Mouse (Mus musculus): ENCODE measurements around the gene Hoxa9.

Gene Hoxa9

DNA sequence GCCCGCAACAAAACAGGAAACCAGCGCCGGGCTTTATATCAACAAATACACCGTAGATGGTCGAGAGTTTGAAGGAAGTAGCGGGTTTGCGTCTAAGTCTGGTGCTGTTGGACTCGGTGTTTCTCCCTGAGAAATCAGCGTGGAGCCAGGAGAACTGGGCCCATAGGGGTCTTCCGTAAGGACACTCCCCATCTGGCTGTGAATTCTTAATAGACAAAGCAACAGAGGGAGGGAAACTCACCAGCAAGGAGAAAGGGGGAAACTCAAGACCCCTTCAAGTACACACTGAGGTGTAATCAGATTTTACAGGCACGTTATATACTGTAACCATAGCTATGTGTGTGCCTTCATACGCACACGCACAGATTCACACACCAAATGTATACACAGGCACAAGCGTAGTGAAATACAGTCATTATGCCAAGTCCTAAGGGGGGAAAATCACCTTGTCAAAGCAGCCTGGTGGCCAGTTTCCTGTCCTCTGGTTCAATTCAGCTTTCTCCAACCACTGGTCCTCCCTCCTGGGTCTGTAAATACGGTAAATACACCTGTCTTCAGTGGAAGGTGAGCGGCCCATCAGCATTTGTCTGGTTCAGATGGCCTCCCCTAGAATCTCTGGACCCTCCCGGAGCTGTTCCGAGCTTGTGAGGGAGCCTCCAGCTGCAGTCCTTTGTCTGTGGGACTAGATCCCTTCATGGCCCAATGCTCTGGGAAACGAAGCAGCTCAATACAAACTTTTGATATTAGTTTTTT is 35.2 kb upstream of the Hoxa9 start:
- Histone ChIP-seq H3K36me3 (ENCODE audit: control insufficient read depth, insufficient read depth, low read length, poor library complexity, severe bottlenecking) (no peaks in the 10 kb centered on the region), H3K27me3 (ENCODE audit: control insufficient read depth, insufficient read depth, low read length, poor library complexity, severe bottlenecking) (peaks cover 4% of the 10 kb centered on the region; the same call in 1 of the 2 replicates)
- DNase-seq (ENCODE audit: low read depth, low spot score) = no peak

DNA sequence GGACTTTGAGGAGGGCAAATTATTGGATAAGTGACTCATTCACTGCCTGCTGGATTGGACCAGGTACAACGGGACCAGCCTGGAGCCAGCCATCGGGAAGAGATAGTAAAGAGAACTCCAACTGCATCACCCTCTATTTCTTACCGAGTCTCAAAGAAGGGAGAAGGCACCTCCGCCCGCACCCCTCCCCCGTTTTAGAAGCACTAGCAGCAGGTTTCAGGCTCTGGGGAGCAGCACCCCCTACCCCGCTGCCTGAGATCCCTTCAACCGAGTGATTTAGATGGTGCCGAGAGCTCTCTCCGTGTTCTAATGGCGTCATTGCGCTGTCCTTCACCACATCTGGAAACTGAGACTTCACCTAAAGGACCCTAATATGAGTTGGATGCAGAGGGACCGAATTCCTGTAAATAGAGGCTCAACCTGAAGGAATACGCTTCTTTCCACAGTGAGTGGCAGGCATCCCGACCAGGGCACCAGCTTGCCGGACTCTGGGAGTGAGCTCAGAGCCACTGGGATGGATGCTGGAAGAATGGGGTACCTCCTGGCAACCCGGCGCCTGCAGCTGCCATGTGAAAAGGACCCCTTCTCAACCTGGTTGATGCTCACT is 34.5 kb upstream of the Hoxa9 start:
- peaks cover 5% of the 10 kb centered on the region for H3K27me3 ChIP-seq (ENCODE audit: control insufficient read depth, insufficient read depth, low read length, poor library complexity, severe bottlenecking)
- no peak for DNase-seq (ENCODE audit: low read depth, low spot score)
- no peaks in the 10 kb centered on the region for H3K36me3 ChIP-seq (ENCODE audit: control insufficient read depth, insufficient read depth, low read length, poor library complexity, severe bottlenecking)

DNA sequence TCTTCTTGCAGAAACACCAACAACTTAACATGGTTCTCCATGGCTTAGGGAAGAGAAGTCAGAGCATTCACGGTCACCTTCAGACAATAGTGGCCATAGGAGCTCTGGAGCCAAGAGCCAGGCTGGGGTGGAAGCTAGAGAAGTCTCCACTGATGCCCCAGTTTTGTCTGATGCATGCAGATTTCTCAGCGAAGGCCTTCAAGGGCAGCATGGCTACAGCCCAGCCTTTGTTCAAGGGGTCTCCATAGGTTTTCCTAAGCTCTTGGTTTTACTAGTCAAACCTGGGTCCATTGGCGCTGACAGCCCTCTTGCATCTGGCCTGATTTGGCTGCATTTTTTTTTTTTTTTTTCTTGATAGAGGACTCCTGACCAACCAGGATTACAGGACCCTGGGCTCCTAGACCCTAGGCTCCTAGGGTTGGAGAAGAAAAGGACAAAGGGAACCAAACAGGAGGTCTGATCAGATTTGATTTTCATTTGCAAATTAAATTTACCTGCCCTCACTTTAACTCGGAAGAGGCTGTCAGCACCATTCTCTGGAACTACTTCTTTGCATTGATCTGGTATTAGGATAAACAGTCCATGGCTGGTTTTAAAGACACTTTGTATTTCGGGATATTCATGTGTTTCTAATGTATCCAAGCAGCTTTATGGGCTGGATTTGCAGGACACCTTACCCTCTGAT is 33.4 kb upstream of the Hoxa9 start:
- H3K27me3 ChIP-seq (ENCODE audit: control insufficient read depth, insufficient read depth, low read length, poor library complexity, severe bottlenecking) = peaks cover 10% of the 10 kb centered on the region

DNA sequence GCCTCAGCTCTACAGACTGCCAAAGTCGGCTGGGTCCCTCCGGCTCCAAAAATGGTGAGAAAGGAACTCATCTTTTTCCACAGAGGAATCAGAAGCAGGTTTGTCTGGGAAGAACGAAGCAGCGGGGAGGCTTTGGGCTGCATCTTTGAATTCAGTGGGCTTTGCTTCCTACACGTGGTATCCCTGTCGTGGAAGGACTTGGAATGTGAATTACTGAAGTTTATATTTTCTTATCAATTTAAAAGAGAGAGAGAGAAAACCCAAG is 32.4 kb upstream of the Hoxa9 start:
- Histone ChIP-seq H3K36me3 (ENCODE audit: control insufficient read depth, insufficient read depth, low read length, poor library complexity, severe bottlenecking) (no peaks in the 10 kb centered on the region), H3K27me3 (ENCODE audit: control insufficient read depth, insufficient read depth, low read length, poor library complexity, severe bottlenecking) (peaks cover 10% of the 10 kb centered on the region)
- DNase-seq (ENCODE audit: low read depth, low spot score) = no peak

More for the DNA sequence above, 33.4 kb upstream of the Hoxa9 start:
- H3K36me3 ChIP-seq (ENCODE audit: control insufficient read depth, insufficient read depth, low read length, poor library complexity, severe bottlenecking) = no peaks in the 10 kb centered on the region
- DNase-seq (ENCODE audit: low read depth, low spot score) = no peak

DNA sequence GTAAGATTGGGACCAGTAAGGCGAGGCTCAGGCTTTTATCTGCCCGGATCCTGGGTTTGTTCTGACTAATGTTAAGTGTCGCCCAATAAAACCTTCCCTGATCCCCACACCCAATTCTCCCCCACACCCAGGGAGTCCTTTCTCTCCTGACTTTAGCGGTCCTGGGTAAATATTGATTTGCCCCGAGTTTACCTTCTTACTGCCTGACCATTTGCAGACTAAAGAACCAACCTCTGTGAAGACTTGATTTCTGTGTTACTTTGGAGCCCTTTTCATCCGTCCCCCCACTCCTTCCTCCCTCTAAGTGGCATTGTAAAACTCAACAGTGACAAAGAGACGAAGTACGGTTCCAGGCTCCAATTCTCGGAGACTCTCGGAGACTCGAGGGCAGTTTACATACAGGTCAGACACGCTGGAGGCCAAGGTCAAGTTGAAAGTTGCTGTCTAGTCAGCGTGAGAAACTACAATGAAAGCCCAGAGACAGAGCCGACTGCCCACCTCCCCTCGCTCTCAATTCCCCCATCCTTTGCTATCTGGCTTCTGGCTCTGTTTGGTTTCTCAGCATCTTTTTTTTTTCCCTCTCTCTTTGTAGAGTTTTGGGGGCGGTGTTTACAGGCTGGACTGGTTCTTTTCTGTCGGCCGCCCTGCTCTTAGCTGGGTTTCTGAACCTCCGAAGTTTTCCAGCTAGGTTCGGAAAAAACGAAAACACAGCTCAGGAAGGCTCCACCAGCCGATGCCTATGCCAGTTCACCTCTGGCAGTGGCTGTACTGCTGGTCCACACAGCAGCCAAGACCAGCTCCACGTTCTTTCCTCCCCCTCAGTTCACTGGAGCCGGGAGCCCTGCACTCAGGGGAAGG is 31.8 kb upstream of the Hoxa9 start:
- Histone ChIP-seq H3K36me3 (ENCODE audit: control insufficient read depth, insufficient read depth, low read length, poor library complexity, severe bottlenecking) (no peaks in the 10 kb centered on the region), H3K27me3 (ENCODE audit: control insufficient read depth, insufficient read depth, low read length, poor library complexity, severe bottlenecking) (peaks cover 10% of the 10 kb centered on the region)
- no peak for DNase-seq (ENCODE audit: low read depth, low spot score)

DNA sequence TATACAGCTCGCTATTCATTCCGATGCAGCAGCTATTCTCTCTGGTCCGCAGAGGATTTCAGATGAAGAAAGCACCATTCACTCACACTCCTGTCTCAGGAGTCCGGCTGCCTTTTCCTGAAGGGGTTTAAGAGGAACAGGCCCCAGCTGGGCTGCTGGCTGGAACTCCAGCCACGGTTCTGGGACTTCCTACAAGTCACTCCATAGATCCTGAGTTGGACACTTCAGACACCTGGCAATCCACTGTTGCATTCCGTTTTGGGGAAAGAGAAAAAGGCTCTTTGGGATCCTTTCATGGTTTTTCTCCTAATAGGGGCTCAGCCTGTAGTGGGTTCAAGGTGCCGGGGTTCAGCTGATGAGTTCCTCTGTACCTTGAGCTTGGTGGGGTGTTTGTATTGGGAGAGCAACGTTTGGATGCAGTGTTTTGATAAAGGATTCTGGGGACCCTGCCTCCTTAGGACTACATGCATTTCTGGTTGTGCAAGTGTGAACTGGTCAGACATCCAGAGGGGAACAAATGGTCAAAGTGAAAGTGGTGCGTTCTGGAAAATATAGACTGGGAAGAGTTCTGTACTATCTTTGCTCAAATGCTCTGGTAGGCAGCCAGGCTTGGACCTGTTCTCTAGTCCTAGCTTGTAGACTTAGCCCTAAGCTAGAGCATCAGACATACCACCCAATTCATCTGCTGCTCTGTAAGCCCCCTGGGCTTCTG is 31.0 kb upstream of the Hoxa9 start:
- Histone ChIP-seq H3K27me3 (ENCODE audit: control insufficient read depth, insufficient read depth, low read length, poor library complexity, severe bottlenecking) (peaks cover 10% of the 10 kb centered on the region), H3K36me3 (ENCODE audit: control insufficient read depth, insufficient read depth, low read length, poor library complexity, severe bottlenecking) (no peaks in the 10 kb centered on the region)
- no peak for DNase-seq (ENCODE audit: low read depth, low spot score)

DNA sequence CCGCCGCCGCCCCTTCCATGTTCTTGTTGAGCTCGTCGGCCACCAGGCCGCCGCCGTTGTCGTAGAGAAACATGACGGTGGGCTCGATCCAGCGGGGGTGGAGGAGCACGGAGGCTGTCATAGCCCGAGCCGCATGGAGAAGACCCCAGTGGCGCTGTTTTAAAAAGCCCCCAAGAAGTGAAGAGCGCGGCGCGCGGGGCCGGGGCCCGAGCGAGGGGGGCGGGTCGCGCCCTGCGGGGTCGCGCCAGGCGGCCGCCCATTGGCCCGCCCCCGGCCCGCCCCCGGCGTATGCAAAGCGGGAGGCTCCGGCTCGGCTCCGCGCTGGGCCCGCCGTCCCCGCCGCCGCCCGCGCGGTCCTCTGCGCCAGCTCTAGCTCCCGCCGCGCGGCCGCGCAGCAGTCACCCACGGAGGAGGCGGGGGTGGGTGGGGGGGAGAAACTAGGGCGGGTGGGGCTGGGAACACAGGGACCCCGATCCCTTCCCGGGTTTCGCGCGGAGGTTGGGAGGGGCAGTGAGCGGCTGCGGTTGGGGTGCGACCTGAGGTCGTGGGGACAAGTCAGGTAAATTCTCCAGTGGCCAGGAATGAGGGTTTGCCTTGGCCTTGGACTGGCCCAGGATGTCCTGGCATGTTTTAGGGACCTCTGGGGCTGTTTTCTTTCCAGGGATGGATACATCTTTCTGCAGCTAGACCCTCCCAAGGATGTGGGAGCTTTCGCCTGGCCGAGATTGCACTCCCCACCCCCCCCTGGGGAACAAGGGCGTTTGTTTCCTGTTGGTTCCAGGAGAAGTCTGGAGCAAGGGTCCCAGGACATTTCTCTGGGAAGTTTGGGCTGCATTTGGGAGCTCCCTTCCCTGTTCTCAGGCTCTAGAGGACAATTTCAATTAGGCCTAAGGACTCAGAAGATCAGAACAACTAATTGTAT is 30.0 kb upstream of the Hoxa9 start, which contains the start of gene Hoxa13:
Hoxa13 (minus strand) TSS at position 227 of the 922 bp plus-strand sequence.
- Histone ChIP-seq H3K36me3 (ENCODE audit: control insufficient read depth, insufficient read depth, low read length, poor library complexity, severe bottlenecking) (no peaks in the 10 kb centered on the region), H3K27me3 (ENCODE audit: control insufficient read depth, insufficient read depth, low read length, poor library complexity, severe bottlenecking) (peaks cover 10% of the 10 kb centered on the region)
- DNase-seq (ENCODE audit: low read depth, low spot score) = no peak

DNA sequence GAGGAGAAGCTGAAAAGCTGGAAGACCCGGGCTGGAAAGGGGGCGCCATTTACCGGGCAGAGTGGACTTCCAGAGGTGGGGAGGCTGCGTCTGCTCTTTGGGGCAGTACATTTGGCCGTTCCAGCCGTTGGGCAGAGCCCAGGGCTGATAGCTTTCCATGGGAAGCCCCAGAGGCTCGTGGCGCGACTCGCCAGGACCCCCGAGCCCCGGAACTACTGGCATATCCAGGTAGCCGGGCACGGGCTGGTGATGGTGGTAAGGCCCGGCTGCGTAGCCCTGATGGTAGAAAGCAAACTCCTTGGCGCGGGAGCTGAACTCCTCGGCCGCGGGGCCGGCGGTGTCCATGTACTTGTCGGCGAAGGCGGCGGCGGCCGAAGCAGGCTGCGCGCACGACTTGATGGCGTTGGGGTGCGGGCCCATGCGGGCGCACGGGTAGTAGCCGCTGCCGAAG is 28.9 kb upstream of the Hoxa9 start:
- peaks cover 8% of the 10 kb centered on the region for H3K27me3 ChIP-seq (ENCODE audit: control insufficient read depth, insufficient read depth, low read length, poor library complexity, severe bottlenecking)
- no peaks in the 10 kb centered on the region for H3K36me3 ChIP-seq (ENCODE audit: control insufficient read depth, insufficient read depth, low read length, poor library complexity, severe bottlenecking)
- no peak for DNase-seq (ENCODE audit: low read depth, low spot score)

DNA sequence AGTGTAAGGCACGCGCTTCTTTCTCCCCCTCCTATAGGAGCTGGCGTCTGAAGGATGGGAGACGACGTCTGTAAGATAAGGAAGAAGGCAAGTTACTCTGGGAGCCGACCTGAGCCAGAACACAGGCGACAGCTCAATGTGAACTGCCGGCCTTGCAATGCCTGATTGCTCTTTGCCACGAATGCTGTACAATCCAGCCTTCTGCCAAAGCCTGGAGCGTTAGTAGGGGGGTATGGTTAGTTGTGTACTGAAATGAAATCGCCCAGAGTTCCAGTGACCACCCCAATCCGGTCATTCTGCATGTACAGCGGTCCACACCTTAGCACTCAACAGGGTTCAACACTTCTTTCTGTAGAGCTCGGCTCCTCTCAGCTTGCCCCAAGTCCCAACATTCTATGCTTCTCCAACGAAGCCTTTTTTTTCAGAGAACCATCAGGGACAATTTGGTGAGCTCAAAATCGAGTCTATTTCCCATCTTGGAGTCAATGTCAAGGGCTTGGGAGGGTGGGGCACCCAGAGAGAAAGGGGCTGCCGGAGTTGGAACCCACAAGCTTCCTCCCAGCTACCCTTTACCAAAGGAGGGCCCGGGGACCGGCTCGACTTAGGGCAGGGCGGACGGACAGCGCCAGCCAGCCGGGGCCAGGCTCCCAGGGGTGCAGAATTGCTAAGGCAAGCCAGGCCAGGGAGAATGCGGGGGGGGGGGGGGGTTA is 28.3 kb upstream of the Hoxa9 start:
- Histone ChIP-seq H3K27me3 (ENCODE audit: control insufficient read depth, insufficient read depth, low read length, poor library complexity, severe bottlenecking) (peaks cover 9% of the 10 kb centered on the region), H3K36me3 (ENCODE audit: control insufficient read depth, insufficient read depth, low read length, poor library complexity, severe bottlenecking) (no peaks in the 10 kb centered on the region)
- DNase-seq (ENCODE audit: low read depth, low spot score) = no peak

DNA sequence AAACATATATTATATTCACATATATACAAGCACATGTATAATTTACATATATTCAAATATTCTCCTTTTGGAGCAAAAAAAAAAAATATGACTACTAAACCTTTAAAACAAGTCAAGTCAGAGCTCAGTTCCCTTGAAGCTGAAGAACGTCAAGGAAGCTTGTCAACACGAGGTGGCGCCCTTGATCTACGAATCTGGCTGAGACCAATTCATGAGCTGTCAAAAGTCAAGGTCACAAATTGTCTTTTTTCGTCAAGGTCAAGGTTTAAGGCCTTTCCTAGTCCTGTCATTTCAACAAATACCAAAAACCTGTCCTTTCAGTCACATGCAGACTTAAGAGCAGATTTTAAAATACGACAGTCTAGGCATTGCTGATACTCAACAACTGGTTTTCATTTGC is 26.1 kb upstream of the Hoxa9 start:
- DNase-seq (ENCODE audit: low read depth, low spot score) = peak; percentile 92
- Histone ChIP-seq H3K36me3 (ENCODE audit: control insufficient read depth, insufficient read depth, low read length, poor library complexity, severe bottlenecking) (no peaks in the 10 kb centered on the region), H3K27me3 (ENCODE audit: control insufficient read depth, insufficient read depth, low read length, poor library complexity, severe bottlenecking) (peaks cover 20% of the 10 kb centered on the region)

DNA sequence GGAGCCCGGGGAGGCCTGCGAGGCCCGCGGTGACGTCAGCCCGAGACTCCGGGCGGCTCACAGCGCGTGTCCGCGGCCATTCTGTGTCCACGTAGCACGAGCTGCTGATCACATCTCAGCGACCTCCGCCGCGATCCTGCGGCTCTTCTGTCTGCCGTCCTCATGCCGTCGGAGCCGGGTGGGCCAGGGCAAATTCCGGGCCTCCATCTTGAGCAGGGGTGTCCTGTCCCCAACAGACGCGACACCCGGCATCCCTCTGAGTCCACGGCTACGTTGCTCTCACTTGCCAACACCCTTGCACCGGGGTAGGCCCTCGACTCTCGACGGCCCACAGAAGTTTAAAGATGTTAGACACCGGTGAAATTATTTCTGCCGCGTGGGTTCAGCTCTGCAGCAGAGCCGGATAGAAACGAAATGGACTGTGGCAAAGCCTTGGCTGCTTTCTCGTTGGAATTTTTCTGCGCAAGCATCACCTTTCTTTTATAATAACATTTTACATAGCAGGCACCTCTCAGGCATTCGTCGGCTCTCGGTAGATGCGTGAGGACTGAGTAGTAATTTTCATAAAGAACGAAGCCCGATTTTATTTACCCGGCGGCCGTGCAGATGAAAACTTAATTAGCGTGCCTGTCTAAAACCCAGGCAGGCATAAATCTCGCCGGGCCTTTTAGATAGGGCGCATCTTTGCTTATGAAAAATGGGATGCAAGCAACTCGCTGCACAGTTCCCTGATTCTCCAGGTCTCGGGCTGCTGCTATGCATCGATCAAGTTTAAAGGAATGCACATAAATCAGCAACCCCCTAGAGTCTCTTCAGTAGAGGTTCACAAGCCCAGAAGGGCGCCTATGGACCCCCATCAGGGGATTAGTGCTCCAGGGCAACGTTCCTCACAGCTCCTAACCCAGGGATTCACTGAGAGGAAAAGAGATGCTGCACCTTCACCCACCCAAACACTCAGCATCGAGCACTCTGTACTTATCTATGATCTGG is 22.9 kb upstream of the Hoxa9 start:
- Histone ChIP-seq H3K27me3 (ENCODE audit: control insufficient read depth, insufficient read depth, low read length, poor library complexity, severe bottlenecking) (peaks cover 14% of the 10 kb centered on the region), H3K36me3 (ENCODE audit: control insufficient read depth, insufficient read depth, low read length, poor library complexity, severe bottlenecking) (no peaks in the 10 kb centered on the region)
- no peak for DNase-seq (ENCODE audit: low read depth, low spot score)

DNA sequence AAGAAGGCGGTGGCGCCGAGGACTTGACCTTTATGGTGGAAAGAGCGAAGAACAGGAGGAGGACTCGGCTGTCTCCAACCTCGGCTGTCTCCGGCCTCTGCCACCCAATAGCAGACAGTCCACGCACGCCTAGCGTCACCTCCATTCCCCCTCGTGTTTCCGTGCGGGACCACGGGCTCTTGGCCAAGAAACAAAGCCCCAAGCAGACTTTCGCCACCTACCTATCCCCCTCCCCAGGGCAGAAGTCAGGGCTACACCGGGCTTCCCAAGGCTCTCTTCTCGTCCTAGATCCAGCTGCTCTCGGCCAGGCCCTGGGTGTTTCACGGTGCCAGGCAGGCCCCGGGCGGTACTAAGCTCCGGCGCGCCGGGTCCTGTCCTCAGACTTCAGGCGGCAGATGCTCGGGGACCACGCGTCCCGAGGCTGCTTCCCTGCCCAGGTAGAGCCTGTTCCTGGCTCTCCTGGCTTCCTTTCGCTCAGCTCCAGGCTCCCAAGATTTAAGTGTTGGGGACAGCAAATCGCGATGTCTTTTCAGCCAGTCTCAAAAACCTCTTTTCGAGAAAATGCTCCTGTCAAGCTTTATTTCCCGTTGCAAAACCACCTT is 22.0 kb upstream of the Hoxa9 start:
- peaks cover 14% of the 10 kb centered on the region for H3K27me3 ChIP-seq (ENCODE audit: control insufficient read depth, insufficient read depth, low read length, poor library complexity, severe bottlenecking)
- no peak for DNase-seq (ENCODE audit: low read depth, low spot score)
- no peaks in the 10 kb centered on the region for H3K36me3 ChIP-seq (ENCODE audit: control insufficient read depth, insufficient read depth, low read length, poor library complexity, severe bottlenecking)

Data from splenic B cell, adult 2 months (primary cell).